Mouse (Mus musculus): ENCODE results near the gene Spata17. TPM values are rescaled to one million over a fixed set of nuclear protein-coding genes. Genes with fewer than 3 reads are reported as not detected.
"Not testable (repeated sequence)": the region's sequence is repeated elsewhere in the genome, so short reads cannot be mapped to it uniquely, and the experiment has no call there.

Gene Spata17
- total and polyA plus RNA-seq, 3 experiments: 0.24 TPM; not detected in 2

GRCm38 (mm10) chr1:187133841-187134240, 81.4 kb downstream of the Spata17 start:
- no peaks in the 10 kb centered on the region for H3K79me2 ChIP-seq (replicated peaks; ENCODE audit: control insufficient read depth, extremely low read depth, insufficient read depth, poor library complexity, severe bottlenecking)
- H3K9me3 ChIP-seq (replicated peaks; ENCODE audit: low read length): no peaks in the 10 kb centered on the region
- peaks cover 0 to 6% of the 10 kb centered on the region in 2 experiments; a peak in 2 of 4 replicates for H3K4me1 ChIP-seq (ENCODE audit: control insufficient read depth in 1 of 2, insufficient read depth in 2 of 2)
- H3K4me2 ChIP-seq (ENCODE audit: insufficient read depth, low read depth, poor library complexity, severe bottlenecking): no peak overlapping the region
- TF ChIP-seq TBP (conservative IDR thresholded peaks at IDR 0.05; ENCODE audit: low read depth, low read length) (no peak), KAT2A (IDR thresholded peaks at IDR 0.05; ENCODE audit: insufficient replicate concordance, low read length) (no peak), MAX (IDR thresholded peaks at IDR 0.05; ENCODE audit: low read length) (no peak), EP300 (IDR thresholded peaks at IDR 0.05; ENCODE audit: low read length) (no peak), POLR2AphosphoS2 (IDR thresholded peaks at IDR 0.05; ENCODE audit: low read depth, low read length) (no peak), TCF12 (IDR thresholded peaks at IDR 0.05; ENCODE audit: low read depth, low read length) (no peak), MEF2A (IDR thresholded peaks at IDR 0.05; ENCODE audit: borderline replicate concordance, low read depth, low read length) (no peak), NRF1 (IDR thresholded peaks at IDR 0.05; ENCODE audit: low read depth, low read length) (no peak), ETS1 (conservative IDR thresholded peaks at IDR 0.05; ENCODE audit: low read depth, low read length) (no peak), ELF1 (IDR thresholded peaks at IDR 0.05; ENCODE audit: low read depth, low read length) (no peak), RCOR1 (conservative IDR thresholded peaks at IDR 0.05; ENCODE audit: low read depth, low read length) (no peak), USF2 (conservative IDR thresholded peaks at IDR 0.05; ENCODE audit: low read depth, low read length) (no peak), HCFC1 (IDR thresholded peaks at IDR 0.05; ENCODE audit: low read depth, low read length) (no peak), POLR2A (IDR thresholded peaks at IDR 0.05; ENCODE audit: low read depth, low read length) (no peak), MXI1 (IDR thresholded peaks at IDR 0.05; ENCODE audit: low read depth, low read length) (no peak), IRF4 (IDR thresholded peaks at IDR 0.05; ENCODE audit: low read depth, low read length) (no peak), BHLHE40 (IDR thresholded peaks at IDR 0.05; ENCODE audit: low read depth, low read length) (no peak), USF1 (IDR thresholded peaks at IDR 0.05; ENCODE audit: low read depth, low read length) (no peak), ZC3H11A (IDR thresholded peaks at IDR 0.05; ENCODE audit: low read depth, low read length) (no peak)
- H3K4me3 ChIP-seq (replicated peaks in 1 of 3; ENCODE audit: low read depth in 2 of 3, low read length in 2 of 3, poor library complexity in 1 of 3): no peak overlapping the region
- H3K27me3 ChIP-seq (replicated peaks): no peaks in the 10 kb centered on the region
- no peak for DNase-seq (ENCODE audit: extremely low read depth)
- no peak overlapping the region for H3K27ac ChIP-seq (ENCODE audit: insufficient read depth, low read depth)
- in situ Hi-C loops (cut with MboI; ENCODE audit: low pct_ligation_motif_present, low pct_unique_long_range_greater_than_20kb, low sequenced_read_pairs) (loop anchor here (5.0 kb wide), 1 partner anchor 302 kb away; no protein-coding TSS in a partner anchor), dilution Hi-C loops (cut with MboI; ENCODE audit: extremely low pct_ligation_motif_present, extremely low pct_unique_long_range_greater_than_20kb, low sequenced_read_pairs) (no loop called here)
- H3K36me3 ChIP-seq (replicated peaks in 1 of 2; ENCODE audit: control insufficient read depth in 1 of 2, insufficient read depth in 1 of 2, low read length in 1 of 2): no peaks in the 10 kb centered on the region
- H3K9ac ChIP-seq (ENCODE audit: insufficient read depth, low read depth): no peak overlapping the region

GRCm38 (mm10) chr1:187132348-187132747, 82.9 kb downstream of the Spata17 start:
- dilution Hi-C loops (cut with MboI; ENCODE audit: extremely low pct_ligation_motif_present, extremely low pct_unique_long_range_greater_than_20kb, low sequenced_read_pairs) (no loop called here), in situ Hi-C loops (cut with MboI; ENCODE audit: low pct_ligation_motif_present, low pct_unique_long_range_greater_than_20kb, low sequenced_read_pairs) (loop anchor here (5.0 kb wide), 1 partner anchor 300 kb away; no protein-coding TSS in a partner anchor)
- Histone ChIP-seq H3K36me3 (replicated peaks in 1 of 2; ENCODE audit: control insufficient read depth in 1 of 2, insufficient read depth in 1 of 2, low read length in 1 of 2) (no peaks in the 10 kb centered on the region), H3K9ac (ENCODE audit: insufficient read depth, low read depth) (no peak overlapping the region), H3K27me3 (replicated peaks) (no peaks in the 10 kb centered on the region), H3K27ac (ENCODE audit: insufficient read depth, low read depth) (no peak overlapping the region), H3K4me3 (replicated peaks in 1 of 3; ENCODE audit: low read depth in 2 of 3, low read length in 2 of 3, poor library complexity in 1 of 3) (no peak overlapping the region), H3K79me2 (replicated peaks; ENCODE audit: control insufficient read depth, extremely low read depth, insufficient read depth, poor library complexity, severe bottlenecking) (no peaks in the 10 kb centered on the region), H3K9me3 (replicated peaks; ENCODE audit: low read length) (no peaks in the 10 kb centered on the region), H3K4me1 (ENCODE audit: control insufficient read depth in 1 of 2, insufficient read depth in 2 of 2) (peaks cover 0 to 6% of the 10 kb centered on the region in 2 experiments; a peak in 2 of 4 replicates), H3K4me2 (ENCODE audit: insufficient read depth, low read depth, poor library complexity, severe bottlenecking) (no peak overlapping the region)
- DNase-seq (ENCODE audit: extremely low read depth): no peak
- TF ChIP-seq MXI1 (IDR thresholded peaks at IDR 0.05; ENCODE audit: low read depth, low read length): no peak
- TF ChIP-seq POLR2AphosphoS2 (IDR thresholded peaks at IDR 0.05; ENCODE audit: low read depth, low read length): no peak
- no peak for TF ChIP-seq UBTF (IDR thresholded peaks at IDR 0.05; ENCODE audit: low read depth, low read length)
- TF ChIP-seq TCF12 (IDR thresholded peaks at IDR 0.05; ENCODE audit: low read depth, low read length): no peak
- no peak for TF ChIP-seq MYC (IDR thresholded peaks at IDR 0.05; ENCODE audit: low read depth, low read length)

GRCm38 (mm10) chr1:187127548-187127947, 87.7 kb downstream of the Spata17 start:
- H3K4me3 ChIP-seq (replicated peaks in 1 of 3; ENCODE audit: low read depth in 2 of 3, low read length in 2 of 3, poor library complexity in 1 of 3); H3K9me3 ChIP-seq (replicated peaks; ENCODE audit: low read length); H3K27ac ChIP-seq (ENCODE audit: insufficient read depth, low read depth); H3K27me3 ChIP-seq (replicated peaks); H3K9ac ChIP-seq (ENCODE audit: insufficient read depth, low read depth); H3K4me2 ChIP-seq (ENCODE audit: insufficient read depth, low read depth, poor library complexity, severe bottlenecking); DNase-seq (ENCODE audit: extremely low read depth); dilution Hi-C loops (cut with MboI; ENCODE audit: extremely low pct_ligation_motif_present, extremely low pct_unique_long_range_greater_than_20kb, low sequenced_read_pairs); H3K4me1 ChIP-seq (ENCODE audit: control insufficient read depth in 1 of 2, insufficient read depth in 2 of 2); in situ Hi-C loops (cut with MboI; ENCODE audit: low pct_ligation_motif_present, low pct_unique_long_range_greater_than_20kb, low sequenced_read_pairs); H3K36me3 ChIP-seq (replicated peaks in 1 of 2; ENCODE audit: control insufficient read depth in 1 of 2, insufficient read depth in 1 of 2, low read length in 1 of 2); H3K79me2 ChIP-seq (replicated peaks; ENCODE audit: control insufficient read depth, extremely low read depth, insufficient read depth, poor library complexity, severe bottlenecking): not testable (repeated sequence)

Data from CH12.LX (cell line).